Mouse (Mus musculus): Measurements from ENCODE around the gene Bcl2a1a.
"Not testable (repeated sequence)": the region's sequence is repeated elsewhere in the genome, so short reads cannot be mapped to it uniquely, and the experiment has no call there.

GRCm38 (mm10) chr9:88979781-88980180 lies 23.1 kb downstream of the Bcl2a1a start:
- not testable (repeated sequence) for TF ChIP-seq CTCF, POLR2A (IDR thresholded peaks at IDR 0.05; ENCODE audit: insufficient read depth, low read depth, low read length)
